Mouse (Mus musculus): ENCODE results near the gene Fntb. TPM values are rescaled to one million over a fixed set of nuclear protein-coding genes. Genes with fewer than 3 reads are reported as not detected.

Gene Fntb
- polyA plus RNA-seq, 1 experiment from 2014 or later, result 16.2 TPM

DNA sequence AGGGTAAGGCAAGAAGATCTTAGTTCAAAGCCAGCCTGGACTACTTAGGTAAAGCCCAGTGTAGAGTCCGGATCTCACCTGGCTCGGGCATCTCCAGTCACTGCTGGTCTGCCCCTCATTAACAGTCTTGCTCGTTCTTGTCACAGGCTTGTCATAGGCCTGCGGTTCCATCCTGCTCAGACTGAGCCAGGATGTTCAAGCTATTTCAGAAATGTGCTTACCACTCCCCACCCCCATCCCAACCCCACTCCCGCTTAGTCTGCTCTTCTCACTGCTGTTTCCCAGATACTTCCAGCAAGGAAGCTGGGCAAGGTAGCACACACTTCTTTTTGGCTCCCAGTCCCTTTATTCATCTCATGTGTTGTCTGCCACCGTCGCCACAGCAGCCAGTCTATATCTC lies 104.2 kb downstream of the Fntb start:
- H3K9me3 ChIP-seq (ENCODE audit: low read length), result no peaks in the 10 kb centered on the region
- no peaks in the 10 kb centered on the region for H3K36me3 ChIP-seq (replicated peaks; ENCODE audit: insufficient read depth, low read length)
- no peak overlapping the region for H3K4me3 ChIP-seq (ENCODE audit: low read depth, low read length)
- H3K27ac ChIP-seq (ENCODE audit: low read depth), result no peak overlapping the region
- no peaks in the 10 kb centered on the region for H3K4me1 ChIP-seq (ENCODE audit: insufficient read depth)
- 90% methylated on average over 7 of the region's 7 CpGs for WGBS (ENCODE audit: insufficient replicate concordance)
- ATAC-seq (no peak), DNase-seq (no peak)
- TF ChIP-seq EP300 (IDR thresholded peaks at IDR 0.05; ENCODE audit: low read depth), result no peak
- TF ChIP-seq CTCF (IDR thresholded peaks at IDR 0.05; ENCODE audit: low read depth), result no peak
- H3K27me3 ChIP-seq (ENCODE audit: insufficient read depth, low read length), result no peaks in the 10 kb centered on the region
- no peak overlapping the region for H3K4me2 ChIP-seq (ENCODE audit: low read depth, low read length)
- H3K9ac ChIP-seq (replicated peaks), result no peak overlapping the region

DNA sequence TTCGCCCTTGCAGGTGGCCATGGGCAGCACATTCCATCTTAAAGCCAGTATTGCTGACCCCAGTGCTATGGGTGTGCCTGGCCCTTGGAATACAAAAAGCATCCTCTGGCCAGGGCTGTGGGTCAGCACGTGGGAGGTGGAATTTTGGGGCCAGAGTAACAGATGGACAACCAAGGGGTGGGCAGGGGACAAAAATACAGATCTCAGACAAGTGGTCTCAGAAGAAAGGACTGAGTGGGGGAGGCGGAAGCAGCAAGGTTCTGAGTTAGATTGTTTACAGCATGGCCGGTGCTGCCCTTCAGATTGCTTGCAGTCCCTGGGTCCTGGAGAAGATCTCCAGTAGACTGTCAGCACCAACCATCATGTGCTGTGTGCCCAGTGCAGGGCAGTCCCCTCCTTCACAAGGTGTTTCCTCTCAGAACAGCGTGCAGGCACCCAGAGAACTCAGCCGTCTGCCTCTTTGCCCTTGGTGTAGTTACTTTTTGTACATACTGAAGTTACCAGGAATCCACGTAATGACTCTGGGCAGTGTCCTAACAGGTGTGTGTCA lies 107.5 kb downstream of the Fntb start:
- Histone ChIP-seq H3K9ac (replicated peaks) (no peak overlapping the region), H3K36me3 (replicated peaks; ENCODE audit: insufficient read depth, low read length) (no peaks in the 10 kb centered on the region), H3K27me3 (ENCODE audit: insufficient read depth, low read length) (no peaks in the 10 kb centered on the region), H3K4me2 (ENCODE audit: low read depth, low read length) (no peak overlapping the region), H3K4me3 (ENCODE audit: low read depth, low read length) (no peak overlapping the region), H3K9me3 (ENCODE audit: low read length) (no peaks in the 10 kb centered on the region), H3K27ac (ENCODE audit: low read depth) (no peak overlapping the region), H3K4me1 (ENCODE audit: insufficient read depth) (no peaks in the 10 kb centered on the region)
- no peak for TF ChIP-seq CTCF (IDR thresholded peaks at IDR 0.05; ENCODE audit: low read depth)
- no peak for TF ChIP-seq EP300 (IDR thresholded peaks at IDR 0.05; ENCODE audit: low read depth)
- no peak for DNase-seq
- 80% methylated on average over 7 of the region's 7 CpGs for WGBS (ENCODE audit: insufficient replicate concordance)
- no peak for ATAC-seq

DNA sequence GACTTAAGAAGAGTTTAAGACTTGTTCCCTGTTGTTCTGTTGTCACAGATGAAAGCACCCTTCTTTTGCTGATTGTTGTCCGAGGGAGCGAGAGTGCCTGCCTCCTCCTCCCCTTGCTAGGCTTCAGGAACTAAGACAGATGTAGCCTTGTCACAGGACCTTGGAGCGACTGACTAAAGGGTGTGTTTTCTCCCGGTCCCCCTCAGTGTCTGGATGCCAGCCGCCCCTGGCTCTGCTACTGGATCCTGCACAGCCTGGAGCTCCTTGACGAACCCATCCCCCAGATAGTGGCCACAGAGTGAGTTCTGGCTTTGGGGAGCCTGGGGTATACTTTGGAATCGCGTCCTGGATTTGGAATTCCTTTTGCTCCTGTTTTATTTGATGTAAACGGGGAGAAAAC lies 109.4 kb downstream of the Fntb start:
- H3K36me3 ChIP-seq (replicated peaks; ENCODE audit: insufficient read depth, low read length), result no peaks in the 10 kb centered on the region
- H3K4me1 ChIP-seq (ENCODE audit: insufficient read depth), result no peaks in the 10 kb centered on the region
- H3K9ac ChIP-seq (replicated peaks), result no peak overlapping the region
- no peak for DNase-seq
- no peak overlapping the region for H3K4me2 ChIP-seq (ENCODE audit: low read depth, low read length)
- H3K27me3 ChIP-seq (ENCODE audit: insufficient read depth, low read length), result no peaks in the 10 kb centered on the region
- no peak for ATAC-seq
- no peak overlapping the region for H3K27ac ChIP-seq (ENCODE audit: low read depth)
- no peak overlapping the region for H3K4me3 ChIP-seq (ENCODE audit: low read depth, low read length)
- no peaks in the 10 kb centered on the region for H3K9me3 ChIP-seq (ENCODE audit: low read length)
- TF ChIP-seq EP300 (IDR thresholded peaks at IDR 0.05; ENCODE audit: low read depth), result no peak
- TF ChIP-seq CTCF (IDR thresholded peaks at IDR 0.05; ENCODE audit: low read depth), result no peak
- 69% methylated on average over 9 of the region's 9 CpGs for WGBS (ENCODE audit: insufficient replicate concordance)

DNA sequence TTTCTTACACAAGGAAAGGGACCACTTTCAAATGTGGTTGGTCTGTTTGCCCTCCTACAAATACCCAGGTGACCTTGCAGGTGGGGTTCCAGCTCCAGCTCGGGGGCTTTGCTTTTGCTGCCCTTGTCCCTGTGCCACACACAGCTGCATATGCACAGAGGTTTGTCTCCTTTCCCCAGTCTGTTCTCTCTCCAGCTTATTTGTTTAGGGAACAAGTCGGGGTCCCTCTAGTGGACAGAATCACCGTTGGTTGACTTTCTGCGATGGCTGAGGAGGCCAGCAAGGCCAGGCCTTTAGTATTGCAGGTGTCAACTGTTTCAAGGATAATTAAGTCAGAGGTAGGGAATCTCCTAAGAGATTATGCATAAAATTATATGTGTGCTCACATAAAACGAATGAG lies 113.9 kb downstream of the Fntb start:
- Histone ChIP-seq H3K9ac (replicated peaks) (no peak overlapping the region), H3K4me1 (ENCODE audit: insufficient read depth) (no peaks in the 10 kb centered on the region), H3K4me2 (ENCODE audit: low read depth, low read length) (no peak overlapping the region), H3K9me3 (ENCODE audit: low read length) (no peaks in the 10 kb centered on the region), H3K36me3 (replicated peaks; ENCODE audit: insufficient read depth, low read length) (no peaks in the 10 kb centered on the region), H3K27ac (ENCODE audit: low read depth) (no peak overlapping the region), H3K4me3 (ENCODE audit: low read depth, low read length) (no peak overlapping the region), H3K27me3 (ENCODE audit: insufficient read depth, low read length) (no peaks in the 10 kb centered on the region)
- 13% methylated on average over 5 of the region's 5 CpGs for WGBS (ENCODE audit: insufficient replicate concordance)
- ATAC-seq (no peak), DNase-seq (peak; percentile 55)
- TF ChIP-seq CTCF (IDR thresholded peaks at IDR 0.05; ENCODE audit: low read depth), result peak; percentile 73
- no peak for TF ChIP-seq EP300 (IDR thresholded peaks at IDR 0.05; ENCODE audit: low read depth)

DNA sequence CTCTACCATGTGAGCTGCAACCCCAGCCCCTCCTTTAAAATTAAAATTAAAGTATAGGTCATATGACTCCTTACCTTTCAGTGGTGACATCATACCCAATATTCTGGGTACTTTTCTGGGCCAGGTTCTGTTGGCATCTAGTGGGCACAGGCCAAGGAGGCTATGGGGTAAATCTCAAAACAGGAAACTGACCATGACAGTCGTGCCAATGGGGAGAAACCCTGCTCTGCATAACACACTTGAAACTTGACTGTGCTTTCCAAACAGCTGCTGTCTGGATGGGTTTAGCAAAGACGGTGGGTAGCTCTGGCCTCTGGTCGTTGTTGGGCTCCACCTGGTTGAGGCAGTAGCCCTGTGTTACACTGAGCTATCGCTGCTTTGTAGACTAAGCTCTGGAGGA lies 114.7 kb downstream of the Fntb start:
- ATAC-seq (no peak), DNase-seq (no peak)
- TF ChIP-seq CTCF (IDR thresholded peaks at IDR 0.05; ENCODE audit: low read depth), result no peak
- TF ChIP-seq EP300 (IDR thresholded peaks at IDR 0.05; ENCODE audit: low read depth), result no peak
- Histone ChIP-seq H3K4me3 (ENCODE audit: low read depth, low read length) (no peak overlapping the region), H3K9me3 (ENCODE audit: low read length) (no peaks in the 10 kb centered on the region), H3K4me1 (ENCODE audit: insufficient read depth) (no peaks in the 10 kb centered on the region), H3K9ac (replicated peaks) (no peak overlapping the region), H3K4me2 (ENCODE audit: low read depth, low read length) (no peak overlapping the region), H3K27ac (ENCODE audit: low read depth) (no peak overlapping the region), H3K27me3 (ENCODE audit: insufficient read depth, low read length) (no peaks in the 10 kb centered on the region), H3K36me3 (replicated peaks; ENCODE audit: insufficient read depth, low read length) (no peaks in the 10 kb centered on the region)
- 78% methylated on average over 4 of the region's 4 CpGs for WGBS (ENCODE audit: insufficient replicate concordance)

DNA sequence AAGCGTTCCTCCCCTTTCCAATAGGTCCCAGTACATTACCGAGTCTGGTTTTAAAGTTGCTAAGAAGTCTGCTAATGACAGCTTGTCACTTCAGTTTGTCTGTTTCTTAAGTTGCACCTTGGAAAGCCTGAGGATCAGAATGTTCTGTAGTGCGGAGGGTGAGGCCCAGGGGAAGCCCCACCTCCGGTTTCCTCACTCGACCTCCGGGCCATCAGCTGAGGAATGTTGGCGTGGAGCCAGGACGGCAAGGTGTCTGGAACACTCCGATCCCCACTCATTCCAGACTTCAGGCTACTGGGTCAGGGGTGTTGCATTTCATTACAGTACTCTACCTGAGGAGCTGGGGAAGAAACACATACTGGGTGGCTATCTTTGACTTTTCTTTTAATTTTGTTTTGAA lies 118.4 kb downstream of the Fntb start:
- Histone ChIP-seq H3K36me3 (replicated peaks; ENCODE audit: insufficient read depth, low read length) (no peaks in the 10 kb centered on the region), H3K27me3 (ENCODE audit: insufficient read depth, low read length) (no peaks in the 10 kb centered on the region), H3K27ac (ENCODE audit: low read depth) (no peak overlapping the region), H3K4me1 (ENCODE audit: insufficient read depth) (no peaks in the 10 kb centered on the region), H3K9ac (replicated peaks) (no peak overlapping the region), H3K9me3 (ENCODE audit: low read length) (no peaks in the 10 kb centered on the region), H3K4me3 (ENCODE audit: low read depth, low read length) (no peak overlapping the region), H3K4me2 (ENCODE audit: low read depth, low read length) (no peak overlapping the region)
- WGBS (ENCODE audit: insufficient replicate concordance), result 75% methylated on average over 9 of the region's 9 CpGs
- no peak for TF ChIP-seq CTCF (IDR thresholded peaks at IDR 0.05; ENCODE audit: low read depth)
- no peak for TF ChIP-seq EP300 (IDR thresholded peaks at IDR 0.05; ENCODE audit: low read depth)
- ATAC-seq, result peak; percentile 40; the same call in 1 of the 2 replicates
- DNase-seq, result peak; percentile 60

DNA sequence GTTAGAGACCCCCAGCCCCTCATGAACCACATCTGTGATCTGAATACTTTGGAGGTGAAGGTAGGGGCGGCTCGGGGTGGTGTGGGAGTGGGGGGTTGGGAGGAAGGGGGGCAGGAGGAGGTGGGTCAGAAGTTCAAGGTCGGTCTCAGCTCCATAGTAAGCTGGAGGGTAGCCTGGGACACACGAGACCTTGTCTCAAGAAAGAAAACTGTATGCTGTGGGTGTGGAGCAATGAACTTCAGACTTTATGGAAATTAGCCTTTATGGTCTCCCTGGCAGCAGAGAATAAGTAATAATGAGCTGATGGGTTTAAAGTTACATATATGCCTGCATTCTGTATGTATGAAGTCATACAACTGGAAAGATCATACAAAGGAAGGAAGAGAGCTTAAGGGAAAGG lies 119.7 kb downstream of the Fntb start:
- DNase-seq (no peak), ATAC-seq (no peak)
- no peak overlapping the region for H3K4me2 ChIP-seq (ENCODE audit: low read depth, low read length)
- no peak overlapping the region for H3K9ac ChIP-seq (replicated peaks)
- no peak overlapping the region for H3K27ac ChIP-seq (ENCODE audit: low read depth)
- H3K4me1 ChIP-seq (ENCODE audit: insufficient read depth), result no peaks in the 10 kb centered on the region
- no peak overlapping the region for H3K4me3 ChIP-seq (ENCODE audit: low read depth, low read length)
- no peaks in the 10 kb centered on the region for H3K9me3 ChIP-seq (ENCODE audit: low read length)
- no peaks in the 10 kb centered on the region for H3K36me3 ChIP-seq (replicated peaks; ENCODE audit: insufficient read depth, low read length)
- 87% methylated on average over 4 of the region's 4 CpGs for WGBS (ENCODE audit: insufficient replicate concordance)
- no peaks in the 10 kb centered on the region for H3K27me3 ChIP-seq (ENCODE audit: insufficient read depth, low read length)
- TF ChIP-seq EP300 (IDR thresholded peaks at IDR 0.05; ENCODE audit: low read depth), result no peak
- no peak for TF ChIP-seq CTCF (IDR thresholded peaks at IDR 0.05; ENCODE audit: low read depth)

Measured in liver, postnatal 0 days (tissue).